Mouse (Mus musculus): Measurements from ENCODE around the gene Gtf2a2. TPM values are rescaled to one million over a fixed set of nuclear protein-coding genes. Genes with fewer than 3 reads are reported as not detected.

Gene Gtf2a2
- polyA plus RNA-seq, 1 experiment, result 71.1 TPM

- TF ChIP-seq POLR2A (IDR thresholded peaks at IDR 0.05; ENCODE audit: insufficient read length, low read depth) (no peak), CEBPB (IDR thresholded peaks at IDR 0.05; ENCODE audit: insufficient read depth, poor library complexity, severe bottlenecking) (no peak), REST (IDR thresholded peaks at IDR 0.05; ENCODE audit: insufficient read depth, insufficient read length) (no peak), USF1 (IDR thresholded peaks at IDR 0.05; ENCODE audit: low read depth) (no peak), MYOG (IDR thresholded peaks at IDR 0.05; ENCODE audit: control insufficient read depth in 1 of 3, insufficient read depth in 1 of 3, insufficient read length in 2 of 3, low read depth in 2 of 3) (no peak)
- no peak overlapping the region for H3K4me3 ChIP-seq
Measured at GRCm38 (mm10) chr9:70033056-70033455, 20.7 kb downstream of the Gtf2a2 start.

GRCm38 (mm10) chr9:70034702-70035101 lies 22.4 kb downstream of the Gtf2a2 start:
- H3K27me3 ChIP-seq (ENCODE audit: control insufficient read depth, insufficient read depth, insufficient read length), result no peaks in the 10 kb centered on the region
- no peak overlapping the region for H3ac ChIP-seq (ENCODE audit: control insufficient read depth, insufficient read length)
- H3K79me2 ChIP-seq (ENCODE audit: control insufficient read depth, insufficient read depth), result no peaks in the 10 kb centered on the region
- no peak overlapping the region for H3K4me2 ChIP-seq (ENCODE audit: low read depth)
- H3K36me3 ChIP-seq (ENCODE audit: control insufficient read depth, insufficient read depth), result no peaks in the 10 kb centered on the region
- H3K4me3 ChIP-seq, result no peak overlapping the region
- TF ChIP-seq E2F4 (IDR thresholded peaks at IDR 0.05; ENCODE audit: insufficient read depth), result no peak
- no peak for TF ChIP-seq POLR2A (IDR thresholded peaks at IDR 0.05; ENCODE audit: insufficient read length, low read depth)

More at GRCm38 (mm10) chr9:70033056-70033455, 20.7 kb downstream of the Gtf2a2 start:
- no peak overlapping the region for H3K4me2 ChIP-seq (ENCODE audit: low read depth)
- no peaks in the 10 kb centered on the region for H3K79me2 ChIP-seq (ENCODE audit: control insufficient read depth, insufficient read depth)
- no peak overlapping the region for H3ac ChIP-seq (ENCODE audit: control insufficient read depth, insufficient read length)
- no peaks in the 10 kb centered on the region for H3K36me3 ChIP-seq (ENCODE audit: control insufficient read depth, insufficient read depth)
- no peaks in the 10 kb centered on the region for H3K27me3 ChIP-seq (ENCODE audit: control insufficient read depth, insufficient read depth, insufficient read length)

- TF ChIP-seq SRF (IDR thresholded peaks at IDR 0.05; ENCODE audit: control insufficient read depth, insufficient read length, low read depth) (no peak), MAX (IDR thresholded peaks at IDR 0.05; ENCODE audit: low read depth) (no peak), MYOG (IDR thresholded peaks at IDR 0.05; ENCODE audit: control insufficient read depth in 1 of 3, insufficient read depth in 1 of 3, insufficient read length in 2 of 3, low read depth in 2 of 3) (no peak), REST (IDR thresholded peaks at IDR 0.05; ENCODE audit: insufficient read depth, insufficient read length) (no peak), POLR2A (IDR thresholded peaks at IDR 0.05; ENCODE audit: insufficient read length, low read depth) (no peak), TCF12 (IDR thresholded peaks at IDR 0.05; ENCODE audit: insufficient read depth, poor library complexity, severe bottlenecking) (no peak), POLR2AphosphoS2 (IDR thresholded peaks at IDR 0.05; ENCODE audit: insufficient read length, low read depth) (no peak), CEBPB (IDR thresholded peaks at IDR 0.05; ENCODE audit: insufficient read depth, poor library complexity, severe bottlenecking) (no peak), E2F4 (IDR thresholded peaks at IDR 0.05; ENCODE audit: insufficient read depth) (no peak), TCF3 (IDR thresholded peaks at IDR 0.05; ENCODE audit: insufficient read length, low read depth) (no peak), USF1 (IDR thresholded peaks at IDR 0.05; ENCODE audit: low read depth) (no peak), MYOD1 (IDR thresholded peaks at IDR 0.05; ENCODE audit: control insufficient read depth in 1 of 3, insufficient read length in 2 of 3, low read depth in 2 of 3) (no peak)
- H3K79me2 ChIP-seq (ENCODE audit: control insufficient read depth, insufficient read depth), result no peaks in the 10 kb centered on the region
Measured at GRCm38 (mm10) chr9:70036646-70037045, 24.3 kb downstream of the Gtf2a2 start.

GRCm38 (mm10) chr9:70037988-70038387 lies 25.6 kb downstream of the Gtf2a2 start, which contains the start of gene Gcnt3:
Gene Gcnt3 (minus strand): TSS chr9:70038088.
- Histone ChIP-seq H3K4me3 (no peak within 1 kb of the TSS), H3K79me2 (ENCODE audit: control insufficient read depth, insufficient read depth) (no peaks in the 10 kb centered on the region), H3ac (ENCODE audit: control insufficient read depth, insufficient read length) (no peak within 1 kb of the TSS), H3K27me3 (ENCODE audit: control insufficient read depth, insufficient read depth, insufficient read length) (no peaks in the 10 kb centered on the region), H3K36me3 (ENCODE audit: control insufficient read depth, insufficient read depth) (no peaks in the 10 kb centered on the region), H3K4me2 (ENCODE audit: low read depth) (no peak within 1 kb of the TSS)
- no peak for TF ChIP-seq TCF12 (IDR thresholded peaks at IDR 0.05; ENCODE audit: insufficient read depth, poor library complexity, severe bottlenecking)
- no peak for TF ChIP-seq MAX (IDR thresholded peaks at IDR 0.05; ENCODE audit: low read depth)
- no peak for TF ChIP-seq MYOD1 (IDR thresholded peaks at IDR 0.05; ENCODE audit: control insufficient read depth in 1 of 3, insufficient read length in 2 of 3, low read depth in 2 of 3)
- no peak for TF ChIP-seq E2F4 (IDR thresholded peaks at IDR 0.05; ENCODE audit: insufficient read depth)
- no peak for TF ChIP-seq POLR2A (IDR thresholded peaks at IDR 0.05; ENCODE audit: insufficient read length, low read depth)

More at GRCm38 (mm10) chr9:70036646-70037045, 24.3 kb downstream of the Gtf2a2 start:
- Histone ChIP-seq H3K4me3 (no peak overlapping the region), H3ac (ENCODE audit: control insufficient read depth, insufficient read length) (no peak overlapping the region), H3K36me3 (ENCODE audit: control insufficient read depth, insufficient read depth) (no peaks in the 10 kb centered on the region), H3K27me3 (ENCODE audit: control insufficient read depth, insufficient read depth, insufficient read length) (no peaks in the 10 kb centered on the region), H3K4me2 (ENCODE audit: low read depth) (no peak overlapping the region)

GRCm38 (mm10) chr9:70039597-70040385 lies 27.4 kb downstream of the Gtf2a2 start:
- H3ac ChIP-seq (ENCODE audit: control insufficient read depth, insufficient read length), result no peak overlapping the region
- no peaks in the 10 kb centered on the region for H3K79me2 ChIP-seq (ENCODE audit: control insufficient read depth, insufficient read depth)
- no peaks in the 10 kb centered on the region for H3K36me3 ChIP-seq (ENCODE audit: control insufficient read depth, insufficient read depth)
- no peak overlapping the region for H3K4me2 ChIP-seq (ENCODE audit: low read depth)
- H3K27me3 ChIP-seq (ENCODE audit: control insufficient read depth, insufficient read depth, insufficient read length), result no peaks in the 10 kb centered on the region
- TF ChIP-seq MYOD1 (IDR thresholded peaks at IDR 0.05; ENCODE audit: control insufficient read depth in 1 of 3, insufficient read length in 2 of 3, low read depth in 2 of 3) (no peak), POLR2A (IDR thresholded peaks at IDR 0.05; ENCODE audit: insufficient read length, low read depth) (no peak), POLR2AphosphoS2 (IDR thresholded peaks at IDR 0.05; ENCODE audit: insufficient read length, low read depth) (no peak), TCF12 (IDR thresholded peaks at IDR 0.05; ENCODE audit: insufficient read depth, poor library complexity, severe bottlenecking) (no peak), USF1 (IDR thresholded peaks at IDR 0.05; ENCODE audit: low read depth) (no peak), REST (IDR thresholded peaks at IDR 0.05; ENCODE audit: insufficient read depth, insufficient read length) (no peak), SRF (IDR thresholded peaks at IDR 0.05; ENCODE audit: control insufficient read depth, insufficient read length, low read depth) (no peak), TCF3 (IDR thresholded peaks at IDR 0.05; ENCODE audit: insufficient read length, low read depth) (no peak), E2F4 (IDR thresholded peaks at IDR 0.05; ENCODE audit: insufficient read depth) (no peak), CEBPB (IDR thresholded peaks at IDR 0.05; ENCODE audit: insufficient read depth, poor library complexity, severe bottlenecking) (no peak), MAX (IDR thresholded peaks at IDR 0.05; ENCODE audit: low read depth) (no peak), MYOG (IDR thresholded peaks at IDR 0.05; ENCODE audit: control insufficient read depth in 1 of 3, insufficient read depth in 1 of 3, insufficient read length in 2 of 3, low read depth in 2 of 3) (no peak)
- no peak overlapping the region for H3K4me3 ChIP-seq

All from myocyte (in vitro differentiated cells).